Mouse (Mus musculus): ENCODE data around the gene Leap2. TPM values are rescaled to one million over a fixed set of nuclear protein-coding genes. Genes with fewer than 3 reads are reported as not detected.

Leap2 gene
- total and polyA plus RNA-seq, 2 experiments from 2014 or later, result not detected

GRCm38 (mm10) chr11:53447996-53448395 is 25.0 kb upstream of the Leap2 start:
- H3K27me3 ChIP-seq (ENCODE audit: insufficient read depth, low read length), result no peaks in the 10 kb centered on the region
- no peaks in the 10 kb centered on the region for H3K4me1 ChIP-seq (ENCODE audit: insufficient read depth, low read length)
- TF ChIP-seq CTCF (IDR thresholded peaks at IDR 0.05), result no peak
- H3K4me3 ChIP-seq (ENCODE audit: low read depth, low read length), result no peak overlapping the region
- H3K9ac ChIP-seq (replicated peaks; ENCODE audit: low read length, poor library complexity, severe bottlenecking), result no peak overlapping the region
- ATAC-seq (ENCODE audit: low FRiP score) (no peak), DNase-seq (ENCODE audit: low spot score) (no peak)
- H3K27ac ChIP-seq (ENCODE audit: low read depth, low read length), result no peak overlapping the region
- H3K9me3 ChIP-seq (ENCODE audit: low read length), result no peaks in the 10 kb centered on the region
- 84% methylated on average over 8 of the region's 8 CpGs for WGBS
- no peak overlapping the region for H3K4me2 ChIP-seq (ENCODE audit: low read depth, low read length, poor library complexity, severe bottlenecking)
- no peaks in the 10 kb centered on the region for H3K36me3 ChIP-seq (ENCODE audit: insufficient read depth, low read length)

GRCm38 (mm10) chr11:53446183-53446582 is 23.2 kb upstream of the Leap2 start:
- 88% methylated on average over 13 of the region's 13 CpGs for WGBS
- no peak for ATAC-seq (ENCODE audit: low FRiP score)
- H3K36me3 ChIP-seq (ENCODE audit: insufficient read depth, low read length), result no peaks in the 10 kb centered on the region
- TF ChIP-seq CTCF (IDR thresholded peaks at IDR 0.05), result no peak
- H3K4me3 ChIP-seq (ENCODE audit: low read depth, low read length), result no peak overlapping the region
- H3K4me2 ChIP-seq (ENCODE audit: low read depth, low read length, poor library complexity, severe bottlenecking), result no peak overlapping the region
- no peak overlapping the region for H3K9ac ChIP-seq (replicated peaks; ENCODE audit: low read length, poor library complexity, severe bottlenecking)
- H3K27ac ChIP-seq (ENCODE audit: low read depth, low read length), result no peak overlapping the region
- no peaks in the 10 kb centered on the region for H3K4me1 ChIP-seq (ENCODE audit: insufficient read depth, low read length)
- H3K9me3 ChIP-seq (ENCODE audit: low read length), result no peaks in the 10 kb centered on the region
- DNase-seq (ENCODE audit: low spot score), result no peak
- H3K27me3 ChIP-seq (ENCODE audit: insufficient read depth, low read length), result no peaks in the 10 kb centered on the region

GRCm38 (mm10) chr11:53445562-53445961 is 22.6 kb upstream of the Leap2 start:
- H3K9me3 ChIP-seq (ENCODE audit: low read length), result no peaks in the 10 kb centered on the region
- TF ChIP-seq CTCF (IDR thresholded peaks at IDR 0.05), result no peak
- no peak overlapping the region for H3K4me2 ChIP-seq (ENCODE audit: low read depth, low read length, poor library complexity, severe bottlenecking)
- H3K27ac ChIP-seq (ENCODE audit: low read depth, low read length), result no peak overlapping the region
- H3K4me1 ChIP-seq (ENCODE audit: insufficient read depth, low read length), result no peaks in the 10 kb centered on the region
- DNase-seq (ENCODE audit: low spot score), result no peak
- WGBS, result 53% methylated on average over 13 of the region's 13 CpGs
- no peak overlapping the region for H3K4me3 ChIP-seq (ENCODE audit: low read depth, low read length)
- no peak for ATAC-seq (ENCODE audit: low FRiP score)
- H3K36me3 ChIP-seq (ENCODE audit: insufficient read depth, low read length), result no peaks in the 10 kb centered on the region
- H3K27me3 ChIP-seq (ENCODE audit: insufficient read depth, low read length), result no peaks in the 10 kb centered on the region
- H3K9ac ChIP-seq (replicated peaks; ENCODE audit: low read length, poor library complexity, severe bottlenecking), result no peak overlapping the region

GRCm38 (mm10) chr11:53443861-53444260 is 20.9 kb upstream of the Leap2 start:
- 31% methylated on average over 6 of the region's 6 CpGs for WGBS
- no peak overlapping the region for H3K4me3 ChIP-seq (ENCODE audit: low read depth, low read length)
- H3K36me3 ChIP-seq (ENCODE audit: insufficient read depth, low read length), result no peaks in the 10 kb centered on the region
- H3K27ac ChIP-seq (ENCODE audit: low read depth, low read length), result no peak overlapping the region
- DNase-seq (ENCODE audit: low spot score), result no peak
- peak; percentile 70 for TF ChIP-seq CTCF (IDR thresholded peaks at IDR 0.05)
- no peaks in the 10 kb centered on the region for H3K4me1 ChIP-seq (ENCODE audit: insufficient read depth, low read length)
- H3K27me3 ChIP-seq (ENCODE audit: insufficient read depth, low read length), result no peaks in the 10 kb centered on the region
- H3K4me2 ChIP-seq (ENCODE audit: low read depth, low read length, poor library complexity, severe bottlenecking), result no peak overlapping the region
- ATAC-seq (ENCODE audit: low FRiP score), result no peak
- no peaks in the 10 kb centered on the region for H3K9me3 ChIP-seq (ENCODE audit: low read length)
- H3K9ac ChIP-seq (replicated peaks; ENCODE audit: low read length, poor library complexity, severe bottlenecking), result no peak overlapping the region

GRCm38 (mm10) chr11:53441921-53442320 is 19.0 kb upstream of the Leap2 start:
- Histone ChIP-seq H3K27me3 (ENCODE audit: insufficient read depth, low read length) (no peaks in the 10 kb centered on the region), H3K9me3 (ENCODE audit: low read length) (no peaks in the 10 kb centered on the region), H3K36me3 (ENCODE audit: insufficient read depth, low read length) (no peaks in the 10 kb centered on the region), H3K9ac (replicated peaks; ENCODE audit: low read length, poor library complexity, severe bottlenecking) (no peak overlapping the region), H3K4me3 (ENCODE audit: low read depth, low read length) (no peak overlapping the region), H3K27ac (ENCODE audit: low read depth, low read length) (no peak overlapping the region), H3K4me1 (ENCODE audit: insufficient read depth, low read length) (no peaks in the 10 kb centered on the region), H3K4me2 (ENCODE audit: low read depth, low read length, poor library complexity, severe bottlenecking) (no peak overlapping the region)
- DNase-seq (ENCODE audit: low spot score), result no peak
- no peak for ATAC-seq (ENCODE audit: low FRiP score)
- 42% methylated on average over 12 of the region's 12 CpGs for WGBS
- TF ChIP-seq CTCF (IDR thresholded peaks at IDR 0.05), result no peak

GRCm38 (mm10) chr11:53436338-53436737 is 13.4 kb upstream of the Leap2 start:
- no peak overlapping the region for H3K27ac ChIP-seq (ENCODE audit: low read depth, low read length)
- 0 out of 2 replicates have a peak, but pooled peaks cover 4% of the 10 kb centered on the region for H3K4me1 ChIP-seq (ENCODE audit: insufficient read depth, low read length)
- ATAC-seq (ENCODE audit: low FRiP score) (no peak), DNase-seq (ENCODE audit: low spot score) (no peak)
- no peaks in the 10 kb centered on the region for H3K9me3 ChIP-seq (ENCODE audit: low read length)
- no peak for TF ChIP-seq CTCF (IDR thresholded peaks at IDR 0.05)
- no peak overlapping the region for H3K4me3 ChIP-seq (ENCODE audit: low read depth, low read length)
- WGBS, result 86% methylated on average over 6 of the region's 6 CpGs
- H3K36me3 ChIP-seq (ENCODE audit: insufficient read depth, low read length), result no peaks in the 10 kb centered on the region
- H3K27me3 ChIP-seq (ENCODE audit: insufficient read depth, low read length), result no peaks in the 10 kb centered on the region
- H3K4me2 ChIP-seq (ENCODE audit: low read depth, low read length, poor library complexity, severe bottlenecking), result no peak overlapping the region
- no peak overlapping the region for H3K9ac ChIP-seq (replicated peaks; ENCODE audit: low read length, poor library complexity, severe bottlenecking)

Measured in midbrain, postnatal 0 days (tissue).